Mouse (Mus musculus): ENCODE measurements at regions not wholly inside any gene's neighbourhood (a gene's known extent, or its start where the extent isn't known, plus 50 kb on each side); places are given as distances from the start of the nearest gene placed in this dataset.

DNA sequence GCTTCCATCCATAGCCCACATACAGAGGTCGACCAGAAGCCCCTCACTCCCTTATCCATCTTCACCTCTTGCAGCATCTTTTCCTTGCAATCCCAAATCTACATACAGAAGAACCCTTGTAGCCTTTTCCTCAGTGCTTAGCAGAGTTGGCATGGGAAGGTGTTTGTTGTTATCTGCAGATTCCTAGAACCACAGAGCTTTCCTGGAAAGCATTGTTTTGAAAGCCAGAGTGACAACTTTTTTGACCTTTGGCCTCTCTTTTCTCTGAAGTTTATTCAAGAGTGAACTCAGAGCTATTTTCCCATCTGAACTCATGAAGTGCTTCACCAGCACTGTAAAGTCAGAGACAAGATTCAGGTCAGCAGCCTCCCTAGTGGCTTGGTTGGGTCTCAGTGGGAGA, 209.7 kb upstream of the Foxq1 start:
- TF ChIP-seq POLR2A (IDR thresholded peaks at IDR 0.05; ENCODE audit: insufficient read depth, low read depth, low read length) (no peak), CTCF (IDR thresholded peaks at IDR 0.05) (no peak), EP300 (IDR thresholded peaks at IDR 0.05; ENCODE audit: insufficient read depth, low read depth, low read length) (no peak)

Data from heart, adult 2 months (tissue).